Mouse (Mus musculus) C2C12 (cell line): ENCODE data around the gene Ccdc180. TPM values are rescaled to one million over a fixed set of nuclear protein-coding genes. Genes with fewer than 3 reads are reported as not detected.
A peak's percentile ranks its signal among the peaks of the same experiment; 100 is the strongest.

Experiments used
- H3K27me3 ChIP-seq: one replicate; pipeline ENCODE4 v1.6.1; 2011; ENCODE audit not compliant: control insufficient read depth, insufficient read depth, insufficient read length
- H3K36me3 ChIP-seq: one replicate; pipeline ENCODE4 v1.6.1; 2011; ENCODE audit not compliant: control insufficient read depth, insufficient read depth
- H3K4me3 ChIP-seq: one replicate; pipeline ENCODE4 v1.5.1; 2011; ENCODE audit warnings: mild to moderate bottlenecking, control low read depth; ENCODE audit not compliant: poor library complexity, insufficient read depth, severe bottlenecking
- H3K79me2 ChIP-seq: one replicate; pipeline ENCODE4 v1.6.1; 2011; ENCODE audit not compliant: control insufficient read depth, insufficient read depth
- H3K79me3 ChIP-seq: one replicate; pipeline ENCODE4 v1.6.1; 2011; ENCODE audit warnings: low read depth, control low read depth
- H3ac ChIP-seq: one replicate; pipeline ENCODE3; 2011; ENCODE audit warnings: low read depth; ENCODE audit not compliant: control insufficient read depth, insufficient read length
- CEBPB ChIP-seq: IDR thresholded peaks from one replicate; pipeline ENCODE4 v1.6.1; 2011; ENCODE audit warnings: low read depth, mild to moderate bottlenecking, control low read depth, moderate library complexity
- CTCF ChIP-seq: IDR thresholded peaks from one replicate; pipeline ENCODE4 v1.5.1; 2011; ENCODE audit not compliant: control insufficient read depth, insufficient read depth, insufficient read length
- FOSL1 ChIP-seq: IDR thresholded peaks from one replicate; pipeline ENCODE4 v1.8.0; 2011; ENCODE audit warnings: mild to moderate bottlenecking, low read length; ENCODE audit not compliant: poor library complexity, insufficient read depth, severe bottlenecking
- MAX ChIP-seq: IDR thresholded peaks from one replicate; pipeline ENCODE4 v1.6.1; 2011; ENCODE audit warnings: mild to moderate bottlenecking, control low read depth
- MYOD1 ChIP-seq: IDR thresholded peaks from one replicate; pipeline ENCODE4 v1.6.1; 2011; ENCODE audit warnings: low read depth; ENCODE audit not compliant: control insufficient read depth, insufficient read length
- MYOG ChIP-seq: IDR thresholded peaks from one replicate; pipeline ENCODE4 v1.6.1; 2011; ENCODE audit not compliant: control insufficient read depth, insufficient read length; ENCODE audit errors: extremely low read depth
- USF1 ChIP-seq: IDR thresholded peaks from one replicate; pipeline ENCODE4 v1.6.1; 2011; ENCODE audit warnings: low read depth, mild to moderate bottlenecking, control low read depth, moderate library complexity
- polyA plus RNA-seq: library from polyadenylated mRNA; unstranded; fragments of >200 nt; fragmentation: generic; extraction: Trizol; gene quantifications from one replicate; pipeline ENCODE4 v1.2.1, GENCODE M21; 2012; ENCODE audit warnings: missing spikeins

Gene Ccdc180
- polyA plus RNA-seq, 1 experiment: 0.08 TPM

- H3K36me3 ChIP-seq: no peaks in the 10 kb centered on the region
- H3ac ChIP-seq: no peak overlapping the region
- H3K4me3 ChIP-seq: no peak overlapping the region
- no peaks in the 10 kb centered on the region for H3K79me2 ChIP-seq
- no peaks in the 10 kb centered on the region for H3K79me3 ChIP-seq
- H3K27me3 ChIP-seq: peaks cover 34% of the 10 kb centered on the region
- TF ChIP-seq MYOD1 (no peak), MYOG (no peak), USF1 (no peak), MAX (no peak), CTCF (no peak)
Observed at GRCm38 (mm10) chr4:45869021-45869815, 20.9 kb upstream of the Ccdc180 start.

- Histone ChIP-seq H3K36me3 (no peaks in the 10 kb centered on the region), H3K79me2 (no peaks in the 10 kb centered on the region), H3ac (no peak overlapping the region), H3K79me3 (no peaks in the 10 kb centered on the region), H3K27me3 (peaks cover 17% of the 10 kb centered on the region), H3K4me3 (no peak overlapping the region)
- TF ChIP-seq MYOG (no peak), USF1 (peak; percentile 9)
Observed at GRCm38 (mm10) chr4:45872147-45872546, 18.0 kb upstream of the Ccdc180 start.

- no peaks in the 10 kb centered on the region for H3K79me3 ChIP-seq
- no peaks in the 10 kb centered on the region for H3K36me3 ChIP-seq
- H3ac ChIP-seq: no peak overlapping the region
- H3K79me2 ChIP-seq: no peaks in the 10 kb centered on the region
- TF ChIP-seq CEBPB (no peak), MAX (no peak), MYOG (no peak), USF1 (no peak), CTCF (no peak), FOSL1 (no peak), MYOD1 (no peak)
- H3K27me3 ChIP-seq: peaks cover 37% of the 10 kb centered on the region
- no peak overlapping the region for H3K4me3 ChIP-seq
Observed at GRCm38 (mm10) chr4:45878929-45879328, 11.2 kb upstream of the Ccdc180 start.

GRCm38 (mm10) chr4:45882521-45882920 lies 7.6 kb upstream of the Ccdc180 start:
- no peak for TF ChIP-seq CEBPB
- no peak for TF ChIP-seq CTCF
- no peaks in the 10 kb centered on the region for H3K79me2 ChIP-seq
- peaks cover 65% of the 10 kb centered on the region for H3K27me3 ChIP-seq
- no peaks in the 10 kb centered on the region for H3K79me3 ChIP-seq
- H3K4me3 ChIP-seq: no peak overlapping the region
- H3ac ChIP-seq: no peak overlapping the region
- H3K36me3 ChIP-seq: no peaks in the 10 kb centered on the region

- Histone ChIP-seq H3K79me3 (no peaks in the 10 kb centered on the region), H3K79me2 (no peaks in the 10 kb centered on the region), H3K27me3 (peaks cover 69% of the 10 kb centered on the region), H3K36me3 (no peaks in the 10 kb centered on the region), H3ac (no peak overlapping the region), H3K4me3 (no peak overlapping the region)
- TF ChIP-seq MYOD1: no peak
- no peak for TF ChIP-seq CTCF
- no peak for TF ChIP-seq CEBPB
- TF ChIP-seq MYOG: no peak
- no peak for TF ChIP-seq MAX
- TF ChIP-seq FOSL1: no peak
- no peak for TF ChIP-seq USF1
Observed at GRCm38 (mm10) chr4:45883250-45883649, 6.9 kb upstream of the Ccdc180 start.

- H3K79me3 ChIP-seq: no peaks in the 10 kb centered on the region
- H3K4me3 ChIP-seq: no peak overlapping the region
- TF ChIP-seq MYOG (no peak), CTCF (no peak), FOSL1 (no peak), MYOD1 (no peak), CEBPB (no peak), MAX (no peak), USF1 (no peak)
- H3K79me2 ChIP-seq: no peaks in the 10 kb centered on the region
- H3K36me3 ChIP-seq: no peaks in the 10 kb centered on the region
- H3K27me3 ChIP-seq: peaks cover 41% of the 10 kb centered on the region
- H3ac ChIP-seq: no peak overlapping the region
Observed at GRCm38 (mm10) chr4:45889487-45889886, 616 bp upstream of the Ccdc180 start.
